Mouse (Mus musculus) right cerebral cortex, adult 18-20 months (tissue): ENCODE data around the gene Garnl3.

ENCODE experiments used
- DNase-seq: peaks from one replicate; pipeline ENCODE4 v3.0.0; 2022; ENCODE audit warnings: mixed read lengths

The Garnl3 gene

GRCm38 (mm10) chr2:33131500-33132092 lies at the start of gene Garnl3:
TSS of gene Garnl3 (minus strand) at chr2:33131654.
- DNase-seq = peak; percentile 63

- DNase-seq = peak; percentile 54
Observed at GRCm38 (mm10) chr2:33179930-33180630, 48.6 kb upstream of the Garnl3 start.

- DNase-seq = no peak
Observed at GRCm38 (mm10) chr2:33179171-33179929, 47.9 kb upstream of the Garnl3 start.

GRCm38 (mm10) chr2:33178243-33178932 lies 46.9 kb upstream of the Garnl3 start:
- no peak for DNase-seq

GRCm38 (mm10) chr2:33177443-33178242 lies 46.2 kb upstream of the Garnl3 start:
- DNase-seq = peak; percentile 47

- DNase-seq = no peak
Observed at GRCm38 (mm10) chr2:33176921-33177320, 45.5 kb upstream of the Garnl3 start.

GRCm38 (mm10) chr2:33176516-33176915 lies 45.1 kb upstream of the Garnl3 start:
- DNase-seq = peak; percentile 44

- no peak for DNase-seq
Observed at GRCm38 (mm10) chr2:33173686-33174085, 42.2 kb upstream of the Garnl3 start.

- DNase-seq = no peak
Observed at GRCm38 (mm10) chr2:33173126-33173525, 41.7 kb upstream of the Garnl3 start.

GRCm38 (mm10) chr2:33170777-33171565 lies 39.5 kb upstream of the Garnl3 start:
- DNase-seq = no peak

- DNase-seq = no peak
Observed at GRCm38 (mm10) chr2:33169445-33169844, 38.0 kb upstream of the Garnl3 start.

- no peak for DNase-seq
Observed at GRCm38 (mm10) chr2:33167060-33167459, 35.6 kb upstream of the Garnl3 start.

GRCm38 (mm10) chr2:33165710-33166374 lies 34.4 kb upstream of the Garnl3 start:
- no peak for DNase-seq

- no peak for DNase-seq
Observed at GRCm38 (mm10) chr2:33165229-33165628, 33.8 kb upstream of the Garnl3 start.

- DNase-seq = no peak
Observed at GRCm38 (mm10) chr2:33164646-33165045, 33.2 kb upstream of the Garnl3 start.

GRCm38 (mm10) chr2:33162126-33162525 lies 30.7 kb upstream of the Garnl3 start:
- no peak for DNase-seq

- DNase-seq = no peak
Observed at GRCm38 (mm10) chr2:33160326-33160973, 29.0 kb upstream of the Garnl3 start.

- DNase-seq = no peak
Observed at GRCm38 (mm10) chr2:33159593-33159992, 28.1 kb upstream of the Garnl3 start.

GRCm38 (mm10) chr2:33158895-33159294 lies 27.4 kb upstream of the Garnl3 start:
- DNase-seq = no peak

GRCm38 (mm10) chr2:33156283-33156781 lies 24.9 kb upstream of the Garnl3 start:
- no peak for DNase-seq
